Mouse (Mus musculus) olfactory bulb, adult 2 months (tissue): Measurements from ENCODE around the gene Rasgef1c. TPM values are rescaled to one million over a fixed set of nuclear protein-coding genes. Genes with fewer than 3 reads are reported as not detected.

Experiments used
- H3K27ac ChIP-seq: fragments of 200-500 bp; 2 replicates; pipeline ENCODE4 v1.5.1; 2012; ENCODE audit warnings: low read depth, low read length; ENCODE audit not compliant: insufficient read depth
- H3K4me1 ChIP-seq: fragments of 200-500 bp; 2 replicates; pipeline ENCODE4 v1.6.1; 2012; ENCODE audit warnings: low read length; ENCODE audit not compliant: control insufficient read depth, insufficient read depth
- H3K4me3 ChIP-seq: fragments of 200-500 bp; 2 replicates; pipeline ENCODE4 v1.5.1; 2012; ENCODE audit warnings: mild to moderate bottlenecking, low read depth, low read length, moderate library complexity; ENCODE audit not compliant: insufficient read depth
- CTCF ChIP-seq: fragments of 200-500 bp; IDR thresholded peaks from 2 replicates; pipeline ENCODE4 v1.5.1; 2012; ENCODE audit warnings: low read depth, mild to moderate bottlenecking, low read length, moderate library complexity; ENCODE audit not compliant: insufficient read depth
- POLR2A ChIP-seq: fragments of 200-500 bp; IDR thresholded peaks from 2 replicates; pipeline ENCODE4 v1.6.1; 2012; ENCODE audit warnings: mild to moderate bottlenecking, low read depth, low read length, moderate library complexity; ENCODE audit not compliant: insufficient read depth
- WGBS: fragments of 180-500 bp; shearing (Covaris S2); methylation state at CpG from one replicate; pipeline ENCODE4 v1.1.7; 2018; 5-methylcytosine and 5-hydroxymethylcytosine counted together
- polyA plus RNA-seq: library from polyadenylated mRNA; stranded (reverse); fragments of >200 nt; gene quantifications from 2 replicates; pipeline ENCODE4 v1.2.4, GENCODE M21; 2012; ENCODE audit warnings: low replicate concordance; ENCODE audit not compliant: missing spikeins, insufficient read depth, insufficient read length

Rasgef1c gene
- polyA plus RNA-seq, 1 experiment: not detected

- TF ChIP-seq POLR2A: no peak
- no peak for TF ChIP-seq CTCF
- Histone ChIP-seq H3K4me1 (no peaks in the 10 kb centered on the region), H3K27ac (no peak overlapping the region), H3K4me3 (no peak overlapping the region)
- WGBS: 77% methylated on average over 5 of the region's 5 CpGs
Measured at GRCm38 (mm10) chr11:49997321-49997720, 95.7 kb downstream of the Rasgef1c start.

GRCm38 (mm10) chr11:50002853-50003252 is 101.2 kb downstream of the Rasgef1c start:
- Histone ChIP-seq H3K4me3 (no peak overlapping the region), H3K27ac (no peak overlapping the region), H3K4me1 (no peaks in the 10 kb centered on the region)
- whole genome bisulfite sequencing: 93% methylated on average over 4 of the region's 4 CpGs
- TF ChIP-seq CTCF: no peak
- TF ChIP-seq POLR2A: no peak

DNA sequence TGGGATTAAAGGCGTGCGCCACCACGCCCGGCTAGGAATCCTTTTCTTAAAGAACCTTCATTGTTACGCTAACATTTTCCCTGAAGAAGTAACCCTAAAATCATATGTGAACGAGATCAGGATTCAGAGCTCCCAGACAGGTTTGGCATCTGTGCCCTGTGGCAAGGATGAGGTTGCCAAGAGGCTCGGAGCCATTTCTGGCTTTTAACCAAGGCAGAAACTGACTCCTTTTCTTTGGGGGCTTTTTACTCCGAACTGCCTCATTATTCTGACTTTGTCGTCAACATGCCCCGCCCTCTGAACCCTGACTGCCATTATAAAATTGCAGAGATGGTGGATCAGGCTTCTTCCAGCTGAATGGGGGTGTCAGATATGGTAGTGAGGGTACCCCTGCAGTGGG is 106.1 kb downstream of the Rasgef1c start:
- no peak overlapping the region for H3K27ac ChIP-seq
- H3K4me3 ChIP-seq: no peak overlapping the region
- TF ChIP-seq POLR2A: no peak
- no peak for TF ChIP-seq CTCF
- H3K4me1 ChIP-seq: no peaks in the 10 kb centered on the region
- WGBS: 64% methylated on average over 10 of the region's 10 CpGs

DNA sequence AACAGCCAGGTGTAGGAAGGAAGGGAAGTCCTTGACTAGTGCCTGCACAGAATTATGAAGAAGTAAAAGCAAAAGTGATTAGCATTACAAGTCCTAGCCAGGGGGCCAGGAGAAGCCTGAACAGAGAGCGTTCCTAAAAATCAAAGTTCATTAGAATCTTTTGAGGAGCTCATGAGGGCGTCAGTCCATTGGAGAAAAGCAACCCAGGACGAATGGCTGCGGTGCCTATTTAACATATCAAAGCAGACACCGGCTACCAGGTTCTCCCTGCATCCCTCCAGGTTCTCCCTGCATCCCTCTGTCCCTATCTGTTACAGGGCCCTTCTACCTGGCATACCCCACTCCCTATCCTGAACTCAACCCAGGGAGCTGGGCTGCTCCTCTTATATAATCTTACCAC is 106.6 kb downstream of the Rasgef1c start:
- H3K4me3 ChIP-seq: no peak overlapping the region
- no peaks in the 10 kb centered on the region for H3K4me1 ChIP-seq
- H3K27ac ChIP-seq: no peak overlapping the region
- no peak for TF ChIP-seq POLR2A
- 51% methylated on average over 5 of the region's 5 CpGs for WGBS

DNA sequence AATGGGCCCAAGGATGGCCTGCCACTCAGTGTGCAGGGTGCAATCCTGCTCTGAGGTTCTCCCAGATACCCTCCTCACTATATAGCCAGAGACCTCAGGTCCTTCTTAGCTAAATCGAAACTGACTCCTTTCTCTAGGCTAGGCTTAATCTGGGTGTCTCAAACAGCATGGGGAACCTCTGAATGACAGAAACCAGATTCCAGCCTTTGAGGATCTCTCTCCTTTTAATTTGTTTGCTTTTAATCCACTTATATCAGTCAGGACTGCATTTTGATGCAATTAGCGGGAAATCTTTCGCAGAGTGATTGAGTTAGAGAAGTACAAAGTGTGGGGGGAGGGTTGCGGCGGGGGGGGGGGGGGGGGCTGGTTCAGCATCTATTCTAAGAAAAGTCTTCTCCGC is 111.4 kb downstream of the Rasgef1c start:
- WGBS: 75% methylated on average over 6 of the region's 6 CpGs
- TF ChIP-seq POLR2A (no peak), CTCF (no peak)
- Histone ChIP-seq H3K4me3 (no peak overlapping the region), H3K4me1 (0 out of 2 replicates have a peak, but pooled peaks cover 3% of the 10 kb centered on the region), H3K27ac (no peak overlapping the region)

DNA sequence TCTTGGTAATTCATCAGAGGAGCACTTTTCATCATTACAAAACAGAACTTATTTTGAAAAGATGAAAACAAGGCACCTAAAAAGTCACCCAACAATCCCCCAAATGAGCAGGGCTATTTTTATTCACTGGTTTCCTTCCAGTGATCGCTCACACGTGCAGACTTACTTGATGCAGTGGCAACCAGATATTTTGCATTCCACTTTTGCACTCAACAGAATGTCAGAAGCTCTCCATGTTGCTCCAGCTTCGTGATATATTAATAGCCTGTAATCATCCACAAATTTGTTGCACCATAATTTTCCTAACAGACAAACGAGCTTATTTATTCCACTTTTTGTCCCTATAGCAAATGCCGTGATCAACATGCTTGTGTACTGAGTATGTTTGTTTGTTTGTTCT is 114.9 kb downstream of the Rasgef1c start:
- Histone ChIP-seq H3K4me3 (no peak overlapping the region), H3K27ac (no peak overlapping the region), H3K4me1 (0 out of 2 replicates have a peak, but pooled peaks cover 3% of the 10 kb centered on the region)
- TF ChIP-seq POLR2A: no peak
- no peak for TF ChIP-seq CTCF
- 22% methylated on average over 5 of the region's 5 CpGs for WGBS

- Histone ChIP-seq H3K27ac (no peak overlapping the region), H3K4me1 (0 out of 2 replicates have a peak, but pooled peaks cover 3% of the 10 kb centered on the region), H3K4me3 (no peak overlapping the region)
- TF ChIP-seq CTCF: no peak
- no peak for TF ChIP-seq POLR2A
- 83% methylated on average over 7 of the region's 7 CpGs for WGBS
Measured at GRCm38 (mm10) chr11:50017511-50017910, 115.9 kb downstream of the Rasgef1c start.

DNA sequence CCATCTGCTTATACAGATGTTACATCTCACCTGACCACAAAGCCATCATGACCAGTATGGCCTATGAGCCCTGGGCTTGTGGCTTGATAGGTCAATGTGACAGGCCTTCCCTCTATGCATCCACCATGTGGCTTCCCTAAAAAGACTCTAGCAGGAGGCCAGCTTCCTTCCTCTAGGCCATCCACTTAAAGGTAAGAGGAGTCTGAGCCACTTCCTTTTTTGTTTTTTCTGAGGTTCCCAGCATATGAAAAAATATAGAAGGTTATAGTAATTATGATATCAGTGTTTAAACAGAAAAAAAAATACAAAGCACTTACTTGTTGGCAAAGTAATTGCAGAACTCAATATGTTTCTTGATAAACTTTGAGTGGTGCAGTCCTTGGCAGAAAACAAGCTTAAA is 117.2 kb downstream of the Rasgef1c start:
- Histone ChIP-seq H3K27ac (no peak overlapping the region), H3K4me1 (0 out of 2 replicates have a peak, but pooled peaks cover 3% of the 10 kb centered on the region), H3K4me3 (no peak overlapping the region)
- TF ChIP-seq POLR2A: no peak
- TF ChIP-seq CTCF: no peak

DNA sequence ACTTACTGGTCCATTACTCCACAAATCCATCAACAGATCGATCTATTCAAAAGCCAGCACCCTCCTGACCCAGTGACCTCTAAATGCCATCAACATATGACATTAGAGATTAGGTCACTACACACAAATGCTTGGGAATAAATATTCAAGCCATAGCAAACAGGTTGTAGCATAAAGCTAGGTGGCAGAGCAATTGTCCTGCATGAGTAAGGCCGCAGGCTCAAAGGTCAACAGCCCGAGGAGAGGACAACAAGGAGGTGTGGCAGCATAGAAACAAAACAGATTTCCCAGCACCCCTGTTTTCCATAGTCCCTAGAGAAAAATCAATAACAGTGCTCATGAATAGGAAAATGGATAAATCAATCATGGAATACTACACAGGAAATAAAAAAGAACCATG is 120.5 kb downstream of the Rasgef1c start:
- WGBS: 79% methylated on average over 3 of the region's 3 CpGs
- Histone ChIP-seq H3K4me1 (0 out of 2 replicates have a peak, but pooled peaks cover 3% of the 10 kb centered on the region), H3K4me3 (no peak overlapping the region), H3K27ac (no peak overlapping the region)
- no peak for TF ChIP-seq POLR2A
- TF ChIP-seq CTCF: no peak

DNA sequence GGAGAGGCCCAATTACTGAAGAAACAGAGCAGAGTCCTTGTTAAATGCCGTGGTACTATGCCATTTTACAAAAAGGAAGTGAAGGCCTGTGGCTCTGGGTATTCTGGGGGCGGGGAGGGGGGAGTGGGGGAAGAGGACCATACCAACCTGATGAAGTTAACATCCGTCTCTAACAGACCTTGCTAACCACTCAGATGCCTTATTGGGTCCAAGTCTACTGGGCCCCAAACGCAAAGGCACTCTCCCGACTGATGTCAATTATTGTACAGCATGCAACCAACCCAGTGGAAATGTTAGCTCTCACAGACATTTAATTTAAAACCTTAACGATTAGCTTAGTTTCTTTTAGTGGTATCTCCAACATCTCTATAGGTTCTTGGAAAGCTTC is 122.8 kb downstream of the Rasgef1c start:
- peak overlapping the region; percentile 77 for H3K4me3 ChIP-seq
- peak overlapping the region; percentile 99; the same call in 1 of the 2 replicates for H3K27ac ChIP-seq
- peaks cover 4% of the 10 kb centered on the region; the same call in 1 of the 2 replicates for H3K4me1 ChIP-seq
- 40% methylated on average over 6 of the region's 6 CpGs for WGBS
- TF ChIP-seq POLR2A: no peak
- no peak for TF ChIP-seq CTCF
